Mouse (Mus musculus) kidney, postnatal 0 days (tissue): ENCODE measurements at regions not wholly inside any gene's neighbourhood (a gene's known extent, or its start where the extent isn't known, plus 50 kb on each side); places are given as distances from the start of the nearest gene placed in this dataset.
A peak's percentile ranks its signal among the peaks of the same experiment; 100 is the strongest.

Source experiments
- ATAC-seq: fragments of 200-750 bp; cut with Nextera tagmentation; replicated peaks from 2 replicates; pipeline ENCODE4 v1.8.0; 2017; ENCODE audit warnings: low read depth, moderate number of reproducible peaks, moderate TSS enrichment, moderate library complexity; ENCODE audit not compliant: low FRiP score
- DNase-seq: peaks from one replicate; pipeline ENCODE4 v3.0.0-alpha.2; 2016; ENCODE audit warnings: low spot score
- H3K27ac ChIP-seq: fragments of 300-500 bp; sonication (generic); 2 replicates; pipeline ENCODE4 v1.5.1; 2014; ENCODE audit warnings: mild to moderate bottlenecking
- H3K27me3 ChIP-seq: fragments of 300-500 bp; sonication (generic); 2 replicates; pipeline ENCODE4 v1.6.1; 2014; ENCODE audit warnings: low read length, mixed read lengths; ENCODE audit not compliant: insufficient read depth
- H3K36me3 ChIP-seq: fragments of 300-500 bp; sonication (generic); 2 replicates; pipeline ENCODE4 v1.6.1; 2014; ENCODE audit warnings: low read length, mixed read lengths; ENCODE audit not compliant: insufficient read depth
- H3K4me1 ChIP-seq: fragments of 300-500 bp; sonication (generic); replicated peaks from 2 replicates; pipeline ENCODE4 v1.6.1; 2014; ENCODE audit warnings: antibody characterized with exemption, low read length, mixed read lengths; ENCODE audit not compliant: insufficient read depth
- H3K4me2 ChIP-seq: fragments of 300-500 bp; sonication (generic); 2 replicates; pipeline ENCODE4 v1.6.1; 2014; ENCODE audit warnings: mild to moderate bottlenecking, low read length, moderate library complexity, mixed read lengths
- H3K4me3 ChIP-seq: fragments of 300-500 bp; sonication (generic); replicated peaks from 2 replicates; pipeline ENCODE4 v1.5.1; 2014; ENCODE audit warnings: low read depth, low read length
- H3K9ac ChIP-seq: fragments of 300-500 bp; sonication (generic); 2 replicates; pipeline ENCODE4 v1.6.1; 2014; ENCODE audit warnings: low read depth, low read length
- H3K9me3 ChIP-seq: fragments of 300-500 bp; sonication (generic); replicated peaks from 2 replicates; pipeline ENCODE4 v1.6.1; 2016; ENCODE audit warnings: low read length, inconsistent platforms, mixed read lengths
- CTCF ChIP-seq: IDR thresholded peaks from 2 replicates; pipeline ENCODE4 v1.5.1; 2016; ENCODE audit warnings: antibody characterized with exemption, low read depth, mild to moderate bottlenecking, moderate library complexity
- WGBS: fragments of 180-500 bp; shearing (Covaris S2); extraction: QIAGEN DNeasy Blood & Tissue Kit; methylation state at CpG from one replicate; pipeline ENCODE4 v1.1.7; 2014; 5-methylcytosine and 5-hydroxymethylcytosine counted together

- no peaks in the 10 kb centered on the region for H3K9me3 ChIP-seq
- no peaks in the 10 kb centered on the region for H3K27me3 ChIP-seq
- no peaks in the 10 kb centered on the region for H3K36me3 ChIP-seq
- DNase-seq (peak; percentile 27), ATAC-seq (no peak)
- H3K27ac ChIP-seq = no peak overlapping the region
- TF ChIP-seq CTCF = no peak
- WGBS = 4% methylated on average over 20 of the region's 20 CpGs
- H3K9ac ChIP-seq = no peak overlapping the region
- H3K4me1 ChIP-seq = peaks cover 6% of the 10 kb centered on the region; the same call in 1 of the 2 replicates
- peak overlapping the region; percentile 68 for H3K4me2 ChIP-seq
- peak overlapping the region; percentile 21; the same call in 1 of the 2 replicates for H3K4me3 ChIP-seq
Observed at GRCm38 (mm10) chr13:39823965-39824555, 537.2 kb downstream of the Ofcc1 start.

- DNase-seq = no peak
- no peak for TF ChIP-seq CTCF
Observed at GRCm38 (mm10) chr13:39823346-39823954, 537.8 kb downstream of the Ofcc1 start.

GRCm38 (mm10) chr13:39774554-39774953, 586.7 kb downstream of the Ofcc1 start:
- no peak for TF ChIP-seq CTCF
- Histone ChIP-seq H3K27ac (no peak overlapping the region), H3K36me3 (no peaks in the 10 kb centered on the region), H3K4me2 (no peak overlapping the region), H3K9me3 (no peaks in the 10 kb centered on the region), H3K27me3 (no peaks in the 10 kb centered on the region), H3K4me1 (no peaks in the 10 kb centered on the region), H3K9ac (no peak overlapping the region), H3K4me3 (no peak overlapping the region)
- ATAC-seq = no peak
- no peak for DNase-seq
- WGBS = 46% methylated on average over 5 of the region's 5 CpGs

More at GRCm38 (mm10) chr13:39823346-39823954, 537.8 kb downstream of the Ofcc1 start:
- ATAC-seq = no peak
- H3K9ac ChIP-seq = no peak overlapping the region
- H3K27me3 ChIP-seq = no peaks in the 10 kb centered on the region
- H3K4me3 ChIP-seq = peak overlapping the region; percentile 21; the same call in 1 of the 2 replicates
- H3K9me3 ChIP-seq = no peaks in the 10 kb centered on the region
- H3K4me2 ChIP-seq = peak overlapping the region; percentile 68
- no peak overlapping the region for H3K27ac ChIP-seq
- no peaks in the 10 kb centered on the region for H3K36me3 ChIP-seq
- WGBS = 25% methylated on average over 15 of the region's 15 CpGs
- peaks cover 6% of the 10 kb centered on the region; the same call in 1 of the 2 replicates for H3K4me1 ChIP-seq

GRCm38 (mm10) chr13:39774111-39774510, 587.1 kb downstream of the Ofcc1 start:
- no peak overlapping the region for H3K9ac ChIP-seq
- DNase-seq = no peak
- no peaks in the 10 kb centered on the region for H3K4me1 ChIP-seq
- H3K27me3 ChIP-seq = no peaks in the 10 kb centered on the region
- no peak overlapping the region for H3K4me2 ChIP-seq
- 66% methylated on average over 8 of the region's 8 CpGs for WGBS
- H3K4me3 ChIP-seq = no peak overlapping the region
- ATAC-seq = no peak
- TF ChIP-seq CTCF = no peak
- no peak overlapping the region for H3K27ac ChIP-seq
- no peaks in the 10 kb centered on the region for H3K9me3 ChIP-seq
- no peaks in the 10 kb centered on the region for H3K36me3 ChIP-seq

DNA sequence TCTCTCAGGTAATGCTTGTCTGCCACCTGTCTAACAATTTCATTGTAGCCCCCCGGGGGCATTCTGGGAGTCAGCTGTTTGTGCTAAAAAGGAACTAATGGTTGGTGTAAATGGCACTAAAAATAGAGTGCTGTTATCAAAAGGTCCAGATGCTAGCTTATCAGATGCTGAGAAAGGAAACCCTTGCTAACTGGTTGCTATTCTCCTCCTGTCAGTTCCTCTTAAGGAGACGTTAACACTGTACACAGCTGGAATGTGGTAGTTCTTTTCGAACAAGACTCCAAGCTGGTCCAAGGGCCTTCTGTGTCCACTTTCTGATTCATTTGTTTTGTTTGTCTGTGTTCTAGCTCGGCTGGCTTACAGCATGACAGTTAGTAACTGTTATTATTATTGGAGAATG, 592.0 kb downstream of the Ofcc1 start:
- Histone ChIP-seq H3K4me2 (no peak overlapping the region), H3K9me3 (no peaks in the 10 kb centered on the region), H3K27ac (no peak overlapping the region), H3K36me3 (no peaks in the 10 kb centered on the region), H3K4me1 (no peaks in the 10 kb centered on the region), H3K27me3 (no peaks in the 10 kb centered on the region), H3K4me3 (no peak overlapping the region), H3K9ac (no peak overlapping the region)
- DNase-seq (no peak), ATAC-seq (no peak)
- no peak for TF ChIP-seq CTCF
- WGBS = 57% methylated on average over 4 of the region's 4 CpGs

- H3K9ac ChIP-seq = no peak overlapping the region
- ATAC-seq (no peak), DNase-seq (no peak)
- no peak for TF ChIP-seq CTCF
- no peaks in the 10 kb centered on the region for H3K27me3 ChIP-seq
- WGBS = 79% methylated on average over 1 of the region's 1 CpGs
- no peak overlapping the region for H3K27ac ChIP-seq
- no peaks in the 10 kb centered on the region for H3K9me3 ChIP-seq
- no peaks in the 10 kb centered on the region for H3K36me3 ChIP-seq
- no peak overlapping the region for H3K4me2 ChIP-seq
- no peaks in the 10 kb centered on the region for H3K4me1 ChIP-seq
- H3K4me3 ChIP-seq = no peak overlapping the region
Observed at GRCm38 (mm10) chr13:39766897-39767296, 594.4 kb downstream of the Ofcc1 start.
